Mouse (Mus musculus): Measurements from ENCODE around the gene Kpna6. TPM values are rescaled to one million over a fixed set of nuclear protein-coding genes. Genes with fewer than 3 reads are reported as not detected.
A peak's percentile ranks its signal among the peaks of the same experiment; 100 is the strongest.

Kpna6 gene
- polyA plus RNA-seq, 1 experiment from 2014 or later = 16.4 TPM

DNA sequence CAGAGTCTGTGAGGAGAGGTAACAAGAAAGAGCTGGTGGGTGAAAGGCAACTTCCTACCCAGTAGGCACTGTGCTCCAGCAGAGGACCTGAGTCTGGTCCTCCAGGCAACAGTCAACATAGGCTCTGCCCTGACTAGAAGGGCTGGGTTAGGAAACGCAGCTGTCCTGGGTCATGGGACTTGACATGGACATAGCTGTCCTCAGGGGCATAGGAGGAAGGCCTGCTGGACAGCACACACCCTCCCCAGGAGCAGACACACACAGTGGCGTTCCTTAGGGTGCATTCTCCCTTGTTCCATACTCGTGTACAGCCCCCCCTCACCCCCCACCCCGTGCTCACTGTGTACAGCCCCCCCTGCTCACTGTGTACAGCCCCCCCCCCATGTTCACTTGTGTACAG, 62.1 kb downstream of the Kpna6 start:
- Histone ChIP-seq H3K9me3 (ENCODE audit: control insufficient read depth, low read length) (no peaks in the 10 kb centered on the region), H3K27ac (ENCODE audit: low read length) (no peak overlapping the region), H3K36me3 (ENCODE audit: control insufficient read depth, insufficient read depth) (peaks cover 15% of the 10 kb centered on the region), H3K4me3 (replicated peaks; ENCODE audit: low read length) (no peak overlapping the region), H3K4me1 (replicated peaks; ENCODE audit: control insufficient read depth, insufficient read depth, low read length) (peaks cover 5% of the 10 kb centered on the region), H3K9ac (replicated peaks; ENCODE audit: low read depth, low read length) (no peak overlapping the region), H3K4me2 (ENCODE audit: low read length) (no peak overlapping the region), H3K27me3 (replicated peaks; ENCODE audit: control insufficient read depth, insufficient read depth, low read length) (no peaks in the 10 kb centered on the region)
- ATAC-seq = no peak
- WGBS = 55% methylated on average over 4 of the region's 4 CpGs

DNA sequence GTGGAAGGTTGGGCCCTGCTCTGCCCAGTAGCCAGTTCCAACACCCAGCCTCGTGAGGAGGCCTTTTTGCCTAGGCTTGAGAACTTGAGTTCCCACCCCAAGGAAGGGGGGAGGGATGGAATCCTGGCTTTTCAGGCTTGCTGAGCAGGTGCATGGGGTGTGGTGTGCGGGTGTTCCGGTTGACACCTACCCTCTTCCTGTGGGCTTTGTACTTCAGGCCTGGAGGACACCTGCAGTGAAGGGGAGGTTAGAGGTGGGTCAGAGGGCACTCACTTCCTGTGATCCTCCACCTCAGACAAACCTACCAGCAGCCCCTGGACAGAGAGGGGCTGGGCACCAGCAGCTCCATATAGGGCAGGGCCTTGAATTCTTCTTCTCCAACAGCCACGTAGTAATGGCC, 62.5 kb downstream of the Kpna6 start:
- 77% methylated on average over 4 of the region's 4 CpGs for WGBS
- Histone ChIP-seq H3K4me3 (replicated peaks; ENCODE audit: low read length) (no peak overlapping the region), H3K27ac (ENCODE audit: low read length) (no peak overlapping the region), H3K9ac (replicated peaks; ENCODE audit: low read depth, low read length) (no peak overlapping the region), H3K9me3 (ENCODE audit: control insufficient read depth, low read length) (no peaks in the 10 kb centered on the region), H3K4me2 (ENCODE audit: low read length) (no peak overlapping the region), H3K4me1 (replicated peaks; ENCODE audit: control insufficient read depth, insufficient read depth, low read length) (peaks cover 5% of the 10 kb centered on the region), H3K27me3 (replicated peaks; ENCODE audit: control insufficient read depth, insufficient read depth, low read length) (no peaks in the 10 kb centered on the region), H3K36me3 (ENCODE audit: control insufficient read depth, insufficient read depth) (peaks cover 15% of the 10 kb centered on the region)
- ATAC-seq = no peak

DNA sequence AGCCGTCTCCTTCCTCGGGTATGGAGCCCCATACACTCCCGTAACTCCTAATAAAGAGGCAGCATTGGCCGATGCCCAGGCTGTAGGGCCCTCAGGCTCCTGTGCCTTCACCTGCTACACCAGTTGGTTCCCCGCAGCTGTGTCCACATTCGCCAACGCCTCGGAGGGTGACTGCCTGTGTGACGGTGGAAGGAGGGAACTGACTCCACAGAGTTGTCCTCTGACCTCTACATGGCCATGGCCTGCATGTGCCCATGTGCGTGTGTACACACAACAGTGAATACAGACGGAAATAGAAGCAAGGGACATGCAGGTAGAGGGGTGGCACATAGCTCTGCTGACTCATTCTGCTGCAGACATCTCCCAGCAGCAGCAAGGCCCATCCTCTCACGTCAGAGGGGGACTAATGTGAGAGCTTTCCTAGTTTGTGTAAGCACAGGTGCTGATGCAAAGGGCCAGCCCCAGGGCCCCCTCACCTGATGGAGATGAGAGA, 63.4 kb downstream of the Kpna6 start:
- no peak for ATAC-seq

DNA sequence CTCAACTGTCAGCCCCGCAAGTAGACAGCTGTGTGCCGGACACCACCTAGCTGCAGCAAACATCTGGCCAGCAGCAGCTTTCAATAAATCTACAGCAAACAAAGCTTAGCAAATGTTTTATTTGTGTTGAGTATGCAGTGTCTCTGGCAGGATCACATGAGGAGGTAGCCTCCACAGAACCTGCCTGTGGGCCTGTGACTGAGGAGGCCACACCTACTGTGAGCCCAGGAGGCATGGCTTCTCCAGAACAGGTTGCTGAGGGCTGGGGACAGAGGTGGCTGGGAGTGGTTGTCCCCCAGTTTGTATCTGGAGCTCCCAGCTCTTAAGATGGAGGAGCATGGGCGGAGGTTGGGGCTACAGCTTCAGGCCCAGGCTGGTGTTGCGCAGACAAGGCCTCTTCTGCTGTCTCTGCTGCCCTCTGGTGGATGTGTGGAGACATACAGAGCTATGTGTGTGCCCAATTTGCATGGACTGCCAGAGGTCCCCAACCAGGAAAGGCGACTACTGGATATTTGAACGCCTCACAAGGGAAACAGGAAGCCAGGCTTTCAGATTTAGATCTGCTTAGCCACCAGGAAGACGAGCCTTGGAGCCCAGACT, 64.0 kb downstream of the Kpna6 start:
- Histone ChIP-seq H3K9ac (replicated peaks; ENCODE audit: low read depth, low read length) (peak overlapping the region; percentile 49), H3K4me3 (replicated peaks; ENCODE audit: low read length) (no peak overlapping the region), H3K36me3 (ENCODE audit: control insufficient read depth, insufficient read depth) (peaks cover 19% of the 10 kb centered on the region), H3K4me2 (ENCODE audit: low read length) (no peak overlapping the region), H3K4me1 (replicated peaks; ENCODE audit: control insufficient read depth, insufficient read depth, low read length) (no peaks in the 10 kb centered on the region), H3K27ac (ENCODE audit: low read length) (no peak overlapping the region), H3K9me3 (ENCODE audit: control insufficient read depth, low read length) (no peaks in the 10 kb centered on the region), H3K27me3 (replicated peaks; ENCODE audit: control insufficient read depth, insufficient read depth, low read length) (no peaks in the 10 kb centered on the region)
- 37% methylated on average over 7 of the region's 7 CpGs for WGBS
- peak; percentile 89 for ATAC-seq

More for the DNA sequence above, 63.4 kb downstream of the Kpna6 start:
- H3K27me3 ChIP-seq (replicated peaks; ENCODE audit: control insufficient read depth, insufficient read depth, low read length) = no peaks in the 10 kb centered on the region
- WGBS = 89% methylated on average over 12 of the region's 12 CpGs
- H3K27ac ChIP-seq (ENCODE audit: low read length) = no peak overlapping the region
- no peaks in the 10 kb centered on the region for H3K9me3 ChIP-seq (ENCODE audit: control insufficient read depth, low read length)
- H3K9ac ChIP-seq (replicated peaks; ENCODE audit: low read depth, low read length) = no peak overlapping the region
- no peak overlapping the region for H3K4me2 ChIP-seq (ENCODE audit: low read length)
- H3K4me1 ChIP-seq (replicated peaks; ENCODE audit: control insufficient read depth, insufficient read depth, low read length) = peaks cover 4% of the 10 kb centered on the region
- peaks cover 15% of the 10 kb centered on the region for H3K36me3 ChIP-seq (ENCODE audit: control insufficient read depth, insufficient read depth)
- H3K4me3 ChIP-seq (replicated peaks; ENCODE audit: low read length) = no peak overlapping the region

DNA sequence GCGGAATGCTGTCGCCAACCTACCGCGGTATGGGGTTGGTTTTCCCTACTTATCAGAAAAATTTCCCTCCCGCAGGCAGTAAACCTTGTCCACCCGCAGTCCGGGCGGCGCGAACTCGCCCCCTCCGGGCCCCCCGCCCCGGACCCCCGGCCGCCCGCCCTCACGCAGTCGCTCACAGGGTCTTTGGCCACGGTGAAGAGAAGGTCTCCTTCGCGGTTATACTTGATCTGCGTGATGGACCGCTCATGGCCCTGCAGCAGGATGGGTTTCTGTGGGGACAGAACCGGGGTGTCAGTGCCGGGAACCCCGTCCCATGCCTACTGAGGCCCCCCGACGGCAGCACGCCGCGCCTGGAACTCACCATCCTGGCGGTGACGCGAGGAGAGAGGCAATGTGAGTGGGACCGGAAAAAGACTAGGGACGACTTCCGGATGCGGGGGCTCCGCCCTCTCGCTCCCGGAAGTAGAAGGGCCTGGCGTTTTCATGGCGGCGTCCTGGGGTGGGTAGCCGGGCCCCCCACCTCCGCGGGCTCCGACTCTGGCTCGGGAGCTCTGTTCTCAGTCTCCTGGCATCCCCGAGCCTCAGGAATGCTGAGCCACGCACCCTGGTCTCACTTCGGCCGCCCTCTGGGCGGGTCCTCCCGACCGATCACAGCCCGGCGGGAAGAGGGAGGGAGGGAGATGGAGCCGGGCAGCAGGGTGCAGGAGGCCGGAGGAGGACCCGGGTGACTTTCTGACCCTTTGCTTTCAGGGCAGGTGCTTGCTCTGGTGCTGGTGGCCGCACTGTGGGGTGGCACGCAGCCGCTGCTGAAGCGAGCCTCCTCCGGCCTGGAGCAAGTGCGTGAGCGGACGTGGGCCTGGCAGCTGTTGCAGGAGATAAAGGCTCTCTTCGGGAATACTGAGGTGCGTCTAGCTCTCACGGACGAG, 72.1 kb downstream of the Kpna6 start, which contains the start of the genes Eif3i and Tmem234:
Gene Eif3i (minus strand): TSS at position 416 of the 926 bp plus-strand sequence.
Gene Tmem234 (plus strand): TSS at position 436 of the 926 bp plus-strand sequence.
- Histone ChIP-seq H3K36me3 (ENCODE audit: control insufficient read depth, insufficient read depth) (peaks cover 5% of the 10 kb centered on the region), H3K4me2 (ENCODE audit: low read length) (peak within 1 kb of the TSS; percentile 87)

More for the DNA sequence above, 72.1 kb downstream of the Kpna6 start, which contains the start of the genes Eif3i and Tmem234:
- 0% methylated on average over 74 of the region's 74 CpGs for WGBS
- Histone ChIP-seq H3K9me3 (ENCODE audit: control insufficient read depth, low read length) (no peaks in the 10 kb centered on the region), H3K27ac (ENCODE audit: low read length) (peak within 1 kb of the TSS; percentile 70), H3K4me1 (replicated peaks; ENCODE audit: control insufficient read depth, insufficient read depth, low read length) (peaks cover 26% of the 10 kb centered on the region), H3K4me3 (replicated peaks; ENCODE audit: low read length) (peak within 1 kb of the TSS; percentile 73), H3K27me3 (replicated peaks; ENCODE audit: control insufficient read depth, insufficient read depth, low read length) (no peaks in the 10 kb centered on the region), H3K9ac (replicated peaks; ENCODE audit: low read depth, low read length) (peak within 1 kb of the TSS; percentile 95)
- ATAC-seq = peak; percentile 96

Small RNAs within 50 kb of the gene (microRNA-seq; reads per million reads assigned to microRNA genes)
- gene Mir7016 = 0.62 reads per million

Other genes with a start within 250 kb of the Kpna6 start
- gene Zbtb8b, start 231.9 kb downstream of the Kpna6 start, polyA plus RNA-seq (2015; fragmentation: Nextera tagmentation; extraction: Ambion mirVana) = 7.4 and 9.9 TPM in 2 replicates
- 43.7 and 46.8 TPM in 2 replicates for gene Bsdc1, start 211.2 kb downstream of the Kpna6 start, polyA plus RNA-seq (2015; fragmentation: Nextera tagmentation; extraction: Ambion mirVana)
- 0.51 and 0.76 TPM in 2 replicates for gene Tssk3, start 181.7 kb downstream of the Kpna6 start, polyA plus RNA-seq (2015; fragmentation: Nextera tagmentation; extraction: Ambion mirVana)
- gene Fam229a, start 181.6 kb downstream of the Kpna6 start, polyA plus RNA-seq (2015; fragmentation: Nextera tagmentation; extraction: Ambion mirVana) = 0.39 TPM in 1 of 2 replicates, not detected in the other
- gene Marcksl1, start 159.2 kb downstream of the Kpna6 start, polyA plus RNA-seq (2015; fragmentation: Nextera tagmentation; extraction: Ambion mirVana) = 1,850 and 1,955 TPM in 2 replicates
- 113 and 116 TPM in 2 replicates for gene Hdac1, start 130.1 kb downstream of the Kpna6 start, polyA plus RNA-seq (2015; fragmentation: Nextera tagmentation; extraction: Ambion mirVana)
- gene Lck, start 99.1 kb downstream of the Kpna6 start, polyA plus RNA-seq (2015; fragmentation: Nextera tagmentation; extraction: Ambion mirVana) = 7.6 and 11.1 TPM in 2 replicates
- 0.24 and 0.27 TPM in 2 replicates for gene Fam167b, start 94.2 kb downstream of the Kpna6 start, polyA plus RNA-seq (2015; fragmentation: Nextera tagmentation; extraction: Ambion mirVana)
- gene Eif3i, start 72.1 kb downstream of the Kpna6 start, polyA plus RNA-seq (2015; fragmentation: Nextera tagmentation; extraction: Ambion mirVana) = 216 and 220 TPM in 2 replicates
- gene Tmem234, start 72.1 kb downstream of the Kpna6 start, polyA plus RNA-seq (2015; fragmentation: Nextera tagmentation; extraction: Ambion mirVana) = 139 and 164 TPM in 2 replicates
- 2.6 and 4.0 TPM in 2 replicates for gene Dcdc2b, start 58.5 kb downstream of the Kpna6 start, polyA plus RNA-seq (2015; fragmentation: Nextera tagmentation; extraction: Ambion mirVana)
- gene Iqcc, start 53.7 kb downstream of the Kpna6 start, polyA plus RNA-seq (2015; fragmentation: Nextera tagmentation; extraction: Ambion mirVana) = 30.7 and 37.0 TPM in 2 replicates
- 109 and 133 TPM in 2 replicates for gene Ccdc28b, start 48.8 kb downstream of the Kpna6 start, polyA plus RNA-seq (2015; fragmentation: Nextera tagmentation; extraction: Ambion mirVana)
- gene Txlna, start 31.7 kb downstream of the Kpna6 start, polyA plus RNA-seq (2015; fragmentation: Nextera tagmentation; extraction: Ambion mirVana) = 68.1 and 72.8 TPM in 2 replicates
- 16.1 and 25.0 TPM in 2 replicates for gene Tmem39b, start 24.1 kb upstream of the Kpna6 start, polyA plus RNA-seq (2015; fragmentation: Nextera tagmentation; extraction: Ambion mirVana)
- gene Khdrbs1, start 69.5 kb upstream of the Kpna6 start, polyA plus RNA-seq (2015; fragmentation: Nextera tagmentation; extraction: Ambion mirVana) = 160 and 179 TPM in 2 replicates
- 278 and 316 TPM in 2 replicates for gene Ptp4a2, start 138.5 kb upstream of the Kpna6 start, polyA plus RNA-seq (2015; fragmentation: Nextera tagmentation; extraction: Ambion mirVana)

Measured in forebrain, embryonic 16.5 days (tissue).